Mouse (Mus musculus) adrenal gland, postnatal 36 days (tissue): ENCODE data around the gene Nmral1. TPM values are rescaled to one million over a fixed set of nuclear protein-coding genes. Genes with fewer than 3 reads are reported as not detected.
A peak's percentile ranks its signal among the peaks of the same experiment; 100 is the strongest.
"Not testable (repeated sequence)": the region's sequence is repeated elsewhere in the genome, so short reads cannot be mapped to it uniquely, and the experiment has no call there.

Experiments used
- DNase-seq, 2 experiments: peaks; one replicate each; pipeline ENCODE4 v3.0.0; 2021; ENCODE audit warnings: mixed read lengths in 1 of 2
- long read RNA-seq, 2 experiments: library from polyadenylated mRNA; stranded (forward); transcript quantifications; one replicate each; pipeline ENCODE4 v2.0.0; 2021; ENCODE audit warnings: borderline sequencing depth in 2 of 2
- total RNA-seq, 2 experiments: library from RNA; stranded (reverse); gene quantifications; 2 replicates each; pipeline ENCODE4 v1.2.3; 2021

Nmral1 gene
- total RNA-seq, result 1 to 10 TPM; 3.9 to 4.0 TPM
- long read RNA-seq, experiment 1, partial matches to known transcripts, result 0 of 1 reads
- long read RNA-seq, experiment 1, other reads (novel, unspliced or antisense), result 0 of 1 reads
- long read RNA-seq, experiment 2, partial matches to known transcripts, result 0 of 4 reads
- long read RNA-seq, experiment 2, other reads (novel, unspliced or antisense), result 0 of 4 reads

DNA sequence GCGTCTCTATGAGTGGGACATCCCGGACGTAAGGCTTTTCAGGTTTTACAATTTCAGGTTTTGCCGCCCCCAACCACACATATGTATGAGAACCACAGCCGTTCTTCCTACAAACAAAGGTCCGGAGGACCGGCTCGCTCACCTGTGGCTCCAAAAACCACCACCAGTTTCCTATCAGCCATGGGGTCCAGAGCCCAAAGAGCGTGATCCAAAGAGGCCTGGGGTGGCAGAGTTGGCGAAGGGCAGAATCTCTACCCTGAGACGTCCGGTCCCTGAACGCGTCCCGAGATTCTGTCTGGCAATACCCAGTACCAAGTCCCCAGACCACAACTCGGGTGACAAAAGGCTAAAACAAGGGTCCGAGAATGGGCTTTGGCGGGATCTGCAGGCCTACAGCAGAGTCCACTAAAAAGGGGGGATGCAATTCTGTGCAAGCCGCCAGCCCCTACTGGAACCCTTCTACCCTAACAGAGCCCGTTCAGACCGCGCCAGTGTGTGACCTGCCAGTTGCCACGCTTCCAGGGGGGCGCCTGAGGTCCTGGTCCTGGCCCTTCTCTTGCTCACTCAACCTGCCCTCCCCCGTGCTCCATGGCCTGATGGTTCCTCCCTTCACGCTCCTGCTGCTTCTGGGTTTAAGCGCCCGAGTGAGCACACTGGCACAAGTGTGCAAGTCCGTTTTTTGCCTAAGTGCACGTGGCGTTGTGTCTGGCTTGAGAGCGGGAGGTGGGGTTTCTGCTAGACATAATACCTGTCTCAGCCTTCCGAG is at the start of gene Nmral1:
Gene Nmral1, minus strand, starts transcription at position 604 of the 766 bp plus-strand sequence.
- peak; percentile 58 to 73 for DNase-seq

- DNase-seq, result no peak
Observed at GRCm38 (mm10) chr16:4768719-4769118, 49.6 kb upstream of the Nmral1 start.

GRCm38 (mm10) chr16:4767012-4767790 is 48.0 kb upstream of the Nmral1 start:
- DNase-seq, result no peak

DNA sequence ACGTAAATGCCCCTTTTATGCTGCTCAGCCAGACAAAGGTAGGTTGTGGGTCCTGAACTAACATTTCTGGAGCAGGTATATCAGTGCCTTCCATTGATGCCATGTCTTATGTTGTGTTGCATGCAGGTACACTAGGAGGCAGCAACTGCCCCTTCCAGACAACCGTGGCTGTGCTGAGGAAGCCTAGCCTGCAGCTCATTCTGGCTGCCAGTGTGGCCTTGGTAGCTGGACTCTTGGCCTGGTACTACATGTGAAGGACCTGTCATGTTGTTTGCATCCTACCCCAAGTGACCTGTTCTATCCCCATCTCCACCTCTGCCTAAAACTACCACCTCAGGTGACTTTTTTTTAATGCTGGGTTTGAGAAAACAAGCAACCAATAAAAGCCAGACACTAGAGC is 46.7 kb upstream of the Nmral1 start:
- no peak for DNase-seq

- peak; percentile 25 to 36 for DNase-seq
Observed at GRCm38 (mm10) chr16:4763276-4763675, 44.1 kb upstream of the Nmral1 start.

- no peak for DNase-seq
Observed at GRCm38 (mm10) chr16:4762437-4762836, 43.3 kb upstream of the Nmral1 start.

GRCm38 (mm10) chr16:4756660-4757335 is 37.6 kb upstream of the Nmral1 start:
- DNase-seq, result not testable (repeated sequence)

DNA sequence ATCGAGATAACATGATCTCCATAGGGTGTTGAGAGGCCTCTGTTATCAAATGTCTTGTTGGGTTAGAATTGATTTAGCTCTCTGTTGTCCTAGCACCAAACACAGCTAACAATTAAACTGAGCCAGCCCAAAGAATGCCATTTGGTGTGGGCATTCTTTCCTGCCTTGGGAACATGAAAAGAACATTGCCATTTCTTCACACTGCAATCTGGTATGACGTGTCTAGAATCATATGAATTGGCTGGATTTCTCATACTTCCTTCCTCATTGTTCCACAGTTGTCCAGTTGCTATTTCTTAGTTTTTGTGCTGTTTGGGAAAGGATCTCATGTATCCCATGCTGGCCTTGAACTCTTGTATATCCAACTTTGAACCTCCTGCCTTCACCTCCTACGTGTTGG is 34.9 kb upstream of the Nmral1 start:
- DNase-seq, result no peak

- DNase-seq, result no peak
Observed at GRCm38 (mm10) chr16:4752155-4752554, 33.0 kb upstream of the Nmral1 start.

DNA sequence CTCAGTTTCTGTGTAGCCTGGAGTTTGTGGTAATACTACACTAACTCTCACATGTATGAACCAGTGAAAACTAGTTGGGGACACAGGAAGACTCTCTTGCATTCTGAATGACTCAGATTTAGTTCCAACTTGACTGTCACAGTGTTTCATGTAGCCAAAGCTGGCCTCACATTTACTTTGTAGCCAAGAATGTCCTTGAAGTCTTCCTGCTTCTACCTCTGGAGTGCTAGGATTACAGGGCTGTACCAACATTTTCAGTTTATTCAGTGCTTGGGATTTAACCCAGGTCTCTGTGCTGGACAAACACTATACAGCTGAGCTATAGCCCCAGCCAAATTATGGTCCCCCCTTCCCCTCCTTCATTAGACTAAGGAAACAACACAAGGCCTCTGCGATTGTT is 23.0 kb upstream of the Nmral1 start:
- no peak for DNase-seq

GRCm38 (mm10) chr16:4739994-4740393 is 20.8 kb upstream of the Nmral1 start:
- no peak for DNase-seq

DNA sequence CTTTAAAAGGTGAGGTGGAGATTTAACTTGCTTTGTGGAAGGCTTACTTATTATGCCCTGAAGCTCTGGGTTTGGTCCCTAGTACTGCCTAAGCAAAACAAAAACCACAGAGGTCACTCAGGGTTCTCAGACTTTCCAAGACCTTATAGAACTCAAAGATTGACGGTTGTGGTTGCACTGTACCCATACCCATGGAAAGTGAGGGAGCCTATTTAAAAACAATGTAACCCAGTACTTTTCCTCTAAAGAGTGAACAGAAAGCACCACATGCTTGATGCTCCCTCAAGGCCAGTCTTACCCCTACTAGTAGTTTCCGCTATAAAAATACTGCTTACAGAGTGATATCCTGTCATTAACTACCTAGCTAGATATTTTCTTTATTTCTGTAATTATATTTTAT is 17.1 kb upstream of the Nmral1 start:
- DNase-seq, result no peak

DNA sequence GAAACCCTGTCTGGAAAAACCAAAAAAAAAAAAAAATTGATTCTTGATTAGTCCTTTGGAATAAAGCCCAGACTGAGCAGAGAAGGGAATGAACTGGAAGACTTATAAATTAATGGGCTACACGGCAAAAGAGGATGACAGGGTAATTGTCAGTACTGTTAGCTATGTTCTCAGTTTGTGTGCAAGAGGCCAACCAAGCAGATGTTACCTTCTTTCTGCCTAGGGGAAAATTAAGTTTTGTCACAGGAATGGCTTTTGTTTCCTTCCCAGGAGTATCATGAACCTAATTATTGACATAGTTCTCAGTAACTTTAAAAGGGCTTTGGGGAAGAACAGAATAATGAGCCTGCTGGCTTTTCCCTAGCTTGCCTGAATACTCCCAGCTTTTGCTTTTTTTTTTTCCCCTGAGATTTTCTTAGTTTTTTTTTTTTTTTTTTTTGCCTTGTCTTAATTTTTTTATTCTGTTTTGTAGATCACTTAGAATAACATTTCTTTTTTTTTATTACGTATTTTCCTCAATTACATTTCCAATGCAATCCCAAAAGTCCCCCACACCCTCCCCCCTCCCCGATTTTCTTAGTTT is 11.7 kb upstream of the Nmral1 start:
- DNase-seq, result no peak

GRCm38 (mm10) chr16:4727963-4728362 is 8.8 kb upstream of the Nmral1 start:
- no peak for DNase-seq

- no peak for DNase-seq
Observed at GRCm38 (mm10) chr16:4727526-4727925, 8.4 kb upstream of the Nmral1 start.

GRCm38 (mm10) chr16:4726528-4727128 is 7.5 kb upstream of the Nmral1 start:
- DNase-seq, result peak; percentile 19 to 66

GRCm38 (mm10) chr16:4725780-4726527 is 6.8 kb upstream of the Nmral1 start, which contains the start of gene Hmox2:
Hmox2 (plus strand) TSS chr16:4726361.
- peak; percentile 96 to 98 for DNase-seq

- no peak for DNase-seq
Observed at GRCm38 (mm10) chr16:4725266-4725665, 6.1 kb upstream of the Nmral1 start.

- DNase-seq, result no peak
Observed at GRCm38 (mm10) chr16:4722915-4723209, 3.7 kb upstream of the Nmral1 start.

DNA sequence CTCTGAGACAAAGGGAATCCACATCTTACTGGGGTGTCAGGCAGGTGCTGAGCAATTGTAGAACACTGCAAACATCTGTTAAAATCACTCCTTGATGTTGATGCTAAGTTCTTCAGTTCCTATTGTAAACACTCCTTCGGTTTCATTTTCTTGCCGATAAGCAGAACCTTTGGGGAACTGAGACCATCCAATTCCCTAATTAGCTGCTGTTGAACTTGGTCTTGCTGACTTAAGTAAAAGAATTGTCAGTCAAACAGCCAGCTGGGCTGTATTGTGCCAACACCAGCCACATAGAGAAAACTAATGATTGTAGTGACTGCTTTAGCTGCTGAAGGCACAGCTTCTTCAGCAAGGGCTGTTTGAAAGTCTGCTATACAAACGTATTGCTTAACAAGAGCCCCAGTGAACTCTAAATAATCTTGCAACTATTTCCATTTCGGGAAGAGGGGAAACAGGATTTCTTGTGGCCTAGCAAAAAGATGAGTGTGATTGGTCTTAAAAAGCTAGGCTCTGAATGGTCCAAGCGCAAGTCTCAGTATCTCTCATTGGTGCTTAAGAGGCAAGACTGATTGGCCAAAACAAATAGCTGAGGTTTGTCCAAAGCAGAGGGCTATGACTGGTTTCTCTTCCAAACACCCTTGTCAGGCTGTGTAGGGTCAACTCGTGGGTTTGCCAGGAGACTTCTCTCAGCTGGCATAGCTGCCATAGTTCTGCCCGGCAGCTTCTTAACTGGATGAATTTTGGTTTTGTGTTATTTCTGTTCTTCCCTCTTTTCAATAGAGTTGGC is 3.2 kb upstream of the Nmral1 start:
- DNase-seq, result no peak
